Mouse (Mus musculus) lung, adult 2 months (tissue): ENCODE measurements around the gene Apobec3. TPM values are rescaled to one million over a fixed set of nuclear protein-coding genes. Genes with fewer than 3 reads are reported as not detected.

Experiments
- DNase-seq: peaks from one replicate; pipeline ENCODE4 v3.0.0; 2022
- H3K4me1 ChIP-seq: fragments of 200-500 bp; 2 replicates; pipeline ENCODE4 v1.6.1; 2011; ENCODE audit warnings: low read length; ENCODE audit not compliant: control insufficient read depth, insufficient read depth
- H3K4me3 ChIP-seq: fragments of 200-500 bp; replicated peaks from 2 replicates; pipeline ENCODE3; 2011; ENCODE audit warnings: low read depth, mild to moderate bottlenecking, control low read depth, low read length; ENCODE audit errors: extremely low read depth
- CTCF ChIP-seq: fragments of 200-500 bp; IDR thresholded peaks from 2 replicates; pipeline ENCODE4 v1.5.1; 2011; ENCODE audit warnings: mild to moderate bottlenecking, low read length, control low read depth; ENCODE audit not compliant: insufficient read depth
- POLR2A ChIP-seq: fragments of 200-500 bp; IDR thresholded peaks from 2 replicates; pipeline ENCODE4 v1.6.1; 2011; ENCODE audit warnings: low read depth, mild to moderate bottlenecking, control low read depth, low read length, borderline replicate concordance; ENCODE audit errors: extremely low read depth
- WGBS: fragments of 180-500 bp; shearing (Covaris S2); methylation state at CpG from one replicate; pipeline ENCODE4 v1.1.7; 2018; 5-methylcytosine and 5-hydroxymethylcytosine counted together
- polyA plus RNA-seq: library from polyadenylated mRNA; depleted of rRNA; stranded (reverse); fragments of >200 nt; gene quantifications from 2 replicates; pipeline ENCODE4 v1.2.3, GENCODE M21; 2012

Gene Apobec3
- polyA plus RNA-seq, 1 experiment = 36.7 TPM

- TF ChIP-seq CTCF (no peak), POLR2A (no peak)
- H3K4me3 ChIP-seq = no peak overlapping the region
- DNase-seq = no peak
- 92% methylated on average over 3 of the region's 3 CpGs for WGBS
- H3K4me1 ChIP-seq = no peaks in the 10 kb centered on the region
Observed at GRCm38 (mm10) chr15:79943584-79943983, 52.1 kb downstream of the Apobec3 start.

- TF ChIP-seq CTCF = no peak
- TF ChIP-seq POLR2A = no peak
- 71% methylated on average over 5 of the region's 5 CpGs for WGBS
- no peak overlapping the region for H3K4me3 ChIP-seq
- DNase-seq = no peak
- H3K4me1 ChIP-seq = peaks cover under 1% of the 10 kb centered on the region; the same call in 1 of the 2 replicates
Observed at GRCm38 (mm10) chr15:79944948-79945347, 53.5 kb downstream of the Apobec3 start.

GRCm38 (mm10) chr15:79946022-79946421 lies 54.6 kb downstream of the Apobec3 start:
- Histone ChIP-seq H3K4me1 (peaks cover 10% of the 10 kb centered on the region), H3K4me3 (no peak overlapping the region)
- TF ChIP-seq CTCF (peak; percentile 99), POLR2A (no peak)
- DNase-seq = peak; percentile 91
- 12% methylated on average over 4 of the region's 4 CpGs for WGBS

- Histone ChIP-seq H3K4me1 (peaks cover 17% of the 10 kb centered on the region), H3K4me3 (no peak overlapping the region)
- WGBS = 74% methylated on average over 9 of the region's 9 CpGs
- no peak for DNase-seq
- TF ChIP-seq POLR2A (no peak), CTCF (peak; percentile 36; the same call in 1 of the 2 replicates)
Observed at GRCm38 (mm10) chr15:79946790-79947189, 55.3 kb downstream of the Apobec3 start.

GRCm38 (mm10) chr15:79947681-79948080 lies 56.2 kb downstream of the Apobec3 start:
- DNase-seq = no peak
- peaks cover 17% of the 10 kb centered on the region for H3K4me1 ChIP-seq
- 62% methylated on average over 6 of the region's 6 CpGs for WGBS
- no peak for TF ChIP-seq POLR2A
- TF ChIP-seq CTCF = 0 out of 2 replicates have a peak, but pooled peaks have one; percentile 6
- no peak overlapping the region for H3K4me3 ChIP-seq

- DNase-seq = peak; percentile 76
- 3% methylated on average over 24 of the region's 24 CpGs for WGBS
Observed at GRCm38 (mm10) chr15:79950250-79951025, 59.0 kb downstream of the Apobec3 start.

GRCm38 (mm10) chr15:79951226-79951625 lies 59.8 kb downstream of the Apobec3 start:
- no peak for DNase-seq

More at GRCm38 (mm10) chr15:79950250-79951025, 59.0 kb downstream of the Apobec3 start:
- H3K4me1 ChIP-seq = peaks cover 23% of the 10 kb centered on the region
- TF ChIP-seq POLR2A = no peak
- TF ChIP-seq CTCF = peak; percentile 74
- H3K4me3 ChIP-seq = no peak overlapping the region

GRCm38 (mm10) chr15:79951730-79952503 lies 60.5 kb downstream of the Apobec3 start:
- TF ChIP-seq CTCF = no peak
- TF ChIP-seq POLR2A = no peak
- WGBS = 21% methylated on average over 14 of the region's 14 CpGs
- peak; percentile 68 for DNase-seq
- Histone ChIP-seq H3K4me3 (no peak overlapping the region), H3K4me1 (peaks cover 23% of the 10 kb centered on the region)

More at GRCm38 (mm10) chr15:79951226-79951625, 59.8 kb downstream of the Apobec3 start:
- H3K4me1 ChIP-seq = peaks cover 23% of the 10 kb centered on the region
- no peak overlapping the region for H3K4me3 ChIP-seq
- 78% methylated on average over 6 of the region's 6 CpGs for WGBS
- TF ChIP-seq CTCF (no peak), POLR2A (no peak)

- no peak for DNase-seq
- no peak overlapping the region for H3K4me3 ChIP-seq
- H3K4me1 ChIP-seq = peaks cover 23% of the 10 kb centered on the region
- WGBS = 35% methylated on average over 11 of the region's 11 CpGs
- TF ChIP-seq POLR2A (no peak), CTCF (no peak)
Observed at GRCm38 (mm10) chr15:79952504-79953231, 61.2 kb downstream of the Apobec3 start.
